Mouse (Mus musculus) lung, adult 2 months (tissue): ENCODE results near the gene Cep44. TPM values are rescaled to one million over a fixed set of nuclear protein-coding genes. Genes with fewer than 3 reads are reported as not detected.

ENCODE experiments used
- DNase-seq: peaks from one replicate; pipeline ENCODE4 v3.0.0; 2022
- H3K4me1 ChIP-seq: fragments of 200-500 bp; 2 replicates; pipeline ENCODE4 v1.6.1; 2011; ENCODE audit warnings: low read length; ENCODE audit not compliant: control insufficient read depth, insufficient read depth
- H3K4me3 ChIP-seq: fragments of 200-500 bp; replicated peaks from 2 replicates; pipeline ENCODE3; 2011; ENCODE audit warnings: low read depth, mild to moderate bottlenecking, control low read depth, low read length; ENCODE audit errors: extremely low read depth
- CTCF ChIP-seq: fragments of 200-500 bp; IDR thresholded peaks from 2 replicates; pipeline ENCODE4 v1.5.1; 2011; ENCODE audit warnings: mild to moderate bottlenecking, low read length, control low read depth; ENCODE audit not compliant: insufficient read depth
- POLR2A ChIP-seq: fragments of 200-500 bp; IDR thresholded peaks from 2 replicates; pipeline ENCODE4 v1.6.1; 2011; ENCODE audit warnings: low read depth, mild to moderate bottlenecking, control low read depth, low read length, borderline replicate concordance; ENCODE audit errors: extremely low read depth
- WGBS: fragments of 180-500 bp; shearing (Covaris S2); methylation state at CpG from one replicate; pipeline ENCODE4 v1.1.7; 2018; 5-methylcytosine and 5-hydroxymethylcytosine counted together
- polyA plus RNA-seq: library from polyadenylated mRNA; depleted of rRNA; stranded (reverse); fragments of >200 nt; gene quantifications from 2 replicates; pipeline ENCODE4 v1.2.3, GENCODE M21; 2012

Cep44 gene
- polyA plus RNA-seq, 1 experiment: 9.0 TPM

GRCm38 (mm10) chr8:56552045-56552444 lies 1.2 kb upstream of the Cep44 start:
- DNase-seq: no peak
- peaks cover 6% of the 10 kb centered on the region for H3K4me1 ChIP-seq
- H3K4me3 ChIP-seq: peak overlapping the region; percentile 97
- 23% methylated on average over 10 of the region's 10 CpGs for WGBS
- TF ChIP-seq POLR2A: no peak
- TF ChIP-seq CTCF: no peak

GRCm38 (mm10) chr8:56551361-56551852 lies 560 bp upstream of the Cep44 start:
- Histone ChIP-seq H3K4me3 (peak overlapping the region; percentile 97), H3K4me1 (peaks cover 6% of the 10 kb centered on the region)
- under 1% methylated on average over 28 of the region's 28 CpGs for WGBS
- TF ChIP-seq POLR2A (no peak), CTCF (no peak)
- peak; percentile 80 for DNase-seq

- DNase-seq: no peak
- TF ChIP-seq POLR2A: no peak
- no peak for TF ChIP-seq CTCF
- H3K4me1 ChIP-seq: peaks cover 6% of the 10 kb centered on the region
- H3K4me3 ChIP-seq: no peak overlapping the region
- 76% methylated on average over 2 of the region's 2 CpGs for WGBS
These were observed 3.0 kb downstream of the Cep44 start for GRCm38 (mm10) chr8:56547866-56548265.

GRCm38 (mm10) chr8:56540706-56541105 lies 10.1 kb downstream of the Cep44 start:
- Histone ChIP-seq H3K4me1 (no peaks in the 10 kb centered on the region), H3K4me3 (no peak overlapping the region)
- no peak for DNase-seq
- WGBS: 87% methylated on average over 7 of the region's 7 CpGs
- TF ChIP-seq POLR2A (no peak), CTCF (no peak)

- H3K4me1 ChIP-seq: no peaks in the 10 kb centered on the region
- DNase-seq: peak; percentile 49
- H3K4me3 ChIP-seq: no peak overlapping the region
- peak; percentile 94 for TF ChIP-seq CTCF
- TF ChIP-seq POLR2A: no peak
- WGBS: 8% methylated on average over 3 of the region's 3 CpGs
These were observed 20.5 kb downstream of the Cep44 start for GRCm38 (mm10) chr8:56530359-56530758.

GRCm38 (mm10) chr8:56528869-56529268 lies 22.0 kb downstream of the Cep44 start:
- H3K4me1 ChIP-seq: no peaks in the 10 kb centered on the region
- no peak for DNase-seq
- 76% methylated on average over 6 of the region's 6 CpGs for WGBS
- TF ChIP-seq POLR2A (no peak), CTCF (no peak)
- no peak overlapping the region for H3K4me3 ChIP-seq

- 66% methylated on average over 4 of the region's 4 CpGs for WGBS
These were observed 29.8 kb downstream of the Cep44 start for GRCm38 (mm10) chr8:56521051-56521450.

GRCm38 (mm10) chr8:56520249-56520648 lies 30.6 kb downstream of the Cep44 start:
- TF ChIP-seq POLR2A (no peak), CTCF (no peak)
- 74% methylated on average over 2 of the region's 2 CpGs for WGBS
- no peaks in the 10 kb centered on the region for H3K4me1 ChIP-seq
- H3K4me3 ChIP-seq: no peak overlapping the region
- no peak for DNase-seq

More at GRCm38 (mm10) chr8:56521051-56521450, 29.8 kb downstream of the Cep44 start:
- TF ChIP-seq POLR2A: no peak
- TF ChIP-seq CTCF: no peak
- no peak for DNase-seq
- no peaks in the 10 kb centered on the region for H3K4me1 ChIP-seq
- H3K4me3 ChIP-seq: no peak overlapping the region

- DNase-seq: no peak
- no peak for TF ChIP-seq CTCF
- no peak for TF ChIP-seq POLR2A
- 68% methylated on average over 6 of the region's 6 CpGs for WGBS
- no peak overlapping the region for H3K4me3 ChIP-seq
- no peaks in the 10 kb centered on the region for H3K4me1 ChIP-seq
These were observed 32.0 kb downstream of the Cep44 start for GRCm38 (mm10) chr8:56518848-56519247.

GRCm38 (mm10) chr8:56508952-56509479 lies 41.8 kb downstream of the Cep44 start:
- Histone ChIP-seq H3K4me1 (no peaks in the 10 kb centered on the region), H3K4me3 (no peak overlapping the region)
- WGBS: 62% methylated on average over 4 of the region's 4 CpGs
- no peak for TF ChIP-seq POLR2A
- TF ChIP-seq CTCF: no peak
- DNase-seq: no peak
